Mouse (Mus musculus) CH12.LX (cell line): ENCODE data around the gene Fads2. TPM values are rescaled to one million over a fixed set of nuclear protein-coding genes. Genes with fewer than 3 reads are reported as not detected.

Experiments
- DNase-seq: peaks from one replicate; pipeline ENCODE4 v3.0.0-alpha.2; 2013; ENCODE audit errors: extremely low read depth
- H3K27ac ChIP-seq: 2 replicates; pipeline ENCODE4 v1.5.1; 2012; ENCODE audit warnings: low read depth, mild to moderate bottlenecking, control low read depth, moderate library complexity; ENCODE audit not compliant: insufficient read depth
- H3K27me3 ChIP-seq: replicated peaks from 2 replicates; pipeline ENCODE3; 2012; ENCODE audit warnings: inconsistent platforms
- H3K36me3 ChIP-seq, 2 experiments: replicated peaks in 1 of 2; 2 replicates each; pipeline versions ENCODE3 to v1.6.1; 2012; ENCODE audit warnings: inconsistent platforms in 1 of 2, low read length in 1 of 2, mild to moderate bottlenecking in 1 of 2, mixed read lengths in 1 of 2, moderate library complexity in 1 of 2; ENCODE audit not compliant: control insufficient read depth in 1 of 2, insufficient read depth in 1 of 2
- H3K4me1 ChIP-seq, 2 experiments: 2 replicates each; pipeline ENCODE4 v1.6.1; 2012; ENCODE audit warnings: inconsistent platforms in 1 of 2, moderate library complexity in 1 of 2; ENCODE audit not compliant: insufficient read depth in 2 of 2, control insufficient read depth in 1 of 2
- H3K4me2 ChIP-seq: 2 replicates; pipeline ENCODE4 v1.6.1; 2012; ENCODE audit warnings: low read depth, mild to moderate bottlenecking, control low read depth; ENCODE audit not compliant: poor library complexity, insufficient read depth, severe bottlenecking
- H3K4me3 ChIP-seq, 3 experiments: fragments of 150-350 bp in 1 of 3; sonication (generic) in 1 of 3; replicated peaks in 1 of 3; 2 replicates each; pipeline versions ENCODE3 to v1.5.1; 2011 to 2012; ENCODE audit warnings: low read depth in 2 of 3, low read length in 2 of 3, mild to moderate bottlenecking in 2 of 3, moderate library complexity in 2 of 3, control low read depth in 1 of 3, improper control_type of control experiment in 1 of 3, inconsistent platforms in 1 of 3, mixed read lengths in 1 of 3; ENCODE audit not compliant: poor library complexity in 1 of 3
- H3K79me2 ChIP-seq: replicated peaks from 2 replicates; pipeline ENCODE4 v1.6.1; 2012; ENCODE audit warnings: mild to moderate bottlenecking, moderate library complexity; ENCODE audit not compliant: control insufficient read depth, poor library complexity, insufficient read depth, severe bottlenecking; ENCODE audit errors: extremely low read depth
- H3K9ac ChIP-seq: 2 replicates; pipeline ENCODE4 v1.6.1; 2012; ENCODE audit warnings: low read depth, mild to moderate bottlenecking, control low read depth, moderate library complexity; ENCODE audit not compliant: insufficient read depth
- H3K9me3 ChIP-seq: replicated peaks from 2 replicates; pipeline ENCODE3; 2012; ENCODE audit warnings: low read length, inconsistent platforms, mixed read lengths
- BHLHE40 ChIP-seq: IDR thresholded peaks from 2 replicates; pipeline ENCODE4 v1.6.1; 2011; ENCODE audit warnings: mild to moderate bottlenecking, low read depth, low read length, improper control_type of control experiment
- CHD1 ChIP-seq: IDR thresholded peaks from 2 replicates; pipeline ENCODE4 v1.6.1; 2012; ENCODE audit warnings: low read depth, low read length, improper control_type of control experiment, inconsistent platforms
- CTCF ChIP-seq, 2 experiments: IDR thresholded peaks in 1 of 2; conservative IDR thresholded peaks in 1 of 2; 2 replicates each; pipeline ENCODE4 v1.5.1; 2011 to 2012; ENCODE audit warnings: low read depth in 2 of 2, low read length in 2 of 2, improper control_type of control experiment in 1 of 2, inconsistent platforms in 1 of 2, mild to moderate bottlenecking in 1 of 2, moderate library complexity in 1 of 2
- E2F4 ChIP-seq: IDR thresholded peaks from 2 replicates; pipeline ENCODE4 v1.6.1; 2011; ENCODE audit warnings: low read depth, low read length, improper control_type of control experiment; ENCODE audit not compliant: insufficient replicate concordance
- ETS1 ChIP-seq: conservative IDR thresholded peaks from 2 replicates; pipeline ENCODE4 v1.6.1; 2012; ENCODE audit warnings: low read depth, mild to moderate bottlenecking, inconsistent platforms, low read length, improper control_type of control experiment, moderate library complexity
- IRF4 ChIP-seq: IDR thresholded peaks from 2 replicates; pipeline ENCODE4 v1.6.1; 2014; ENCODE audit warnings: low read depth, mild to moderate bottlenecking, inconsistent platforms, low read length, improper control_type of control experiment
- JUN ChIP-seq: IDR thresholded peaks from 2 replicates; pipeline ENCODE4 v1.6.1; 2011; ENCODE audit warnings: low read depth, mild to moderate bottlenecking, low read length, improper control_type of control experiment, moderate library complexity; ENCODE audit not compliant: insufficient read depth
- JUND ChIP-seq: conservative IDR thresholded peaks from 2 replicates; pipeline ENCODE4 v1.6.1; 2011; ENCODE audit warnings: low read depth, low read length, improper control_type of control experiment
- MAZ ChIP-seq: IDR thresholded peaks from 2 replicates; pipeline ENCODE4 v1.6.1; 2012; ENCODE audit warnings: low read depth, mild to moderate bottlenecking, inconsistent platforms, low read length, improper control_type of control experiment, moderate library complexity
- MEF2A ChIP-seq: IDR thresholded peaks from 2 replicates; pipeline ENCODE4 v1.6.1; 2014; ENCODE audit warnings: low read depth, mild to moderate bottlenecking, inconsistent platforms, low read length, improper control_type of control experiment, borderline replicate concordance
- MYC ChIP-seq: IDR thresholded peaks from 2 replicates; pipeline ENCODE4 v1.6.1; 2011; ENCODE audit warnings: low read depth, mild to moderate bottlenecking, improper control_type of control experiment, low read length
- NELFE ChIP-seq: IDR thresholded peaks from 2 replicates; pipeline ENCODE4 v1.6.1; 2011; ENCODE audit warnings: low read depth, low read length, improper control_type of control experiment
- NRF1 ChIP-seq: IDR thresholded peaks from 2 replicates; pipeline ENCODE4 v1.6.1; 2014; ENCODE audit warnings: low read depth, mild to moderate bottlenecking, inconsistent platforms, low read length, improper control_type of control experiment, moderate library complexity
- POLR2A ChIP-seq: IDR thresholded peaks from 2 replicates; pipeline ENCODE4 v1.6.1; 2011; ENCODE audit warnings: low read depth, mild to moderate bottlenecking, improper control_type of control experiment, low read length
- POLR2AphosphoS2 ChIP-seq: IDR thresholded peaks from 2 replicates; pipeline ENCODE4 v1.6.1; 2011; ENCODE audit warnings: low read depth, low read length, improper control_type of control experiment
- RAD21 ChIP-seq: IDR thresholded peaks from 2 replicates; pipeline ENCODE4 v1.6.1; 2011; ENCODE audit warnings: low read depth, mild to moderate bottlenecking, low read length, improper control_type of control experiment, moderate library complexity
- SIN3A ChIP-seq: IDR thresholded peaks from 2 replicates; pipeline ENCODE4 v1.6.1; 2012; ENCODE audit warnings: low read length, improper control_type of control experiment, inconsistent platforms
- SMC3 ChIP-seq: IDR thresholded peaks from 2 replicates; pipeline ENCODE4 v1.6.1; 2011; ENCODE audit warnings: low read depth, low read length, improper control_type of control experiment
- TBP ChIP-seq: conservative IDR thresholded peaks from 2 replicates; pipeline ENCODE4 v1.6.1; 2011; ENCODE audit warnings: low read depth, low read length, improper control_type of control experiment
- TCF12 ChIP-seq: IDR thresholded peaks from 2 replicates; pipeline ENCODE4 v1.6.1; 2014; ENCODE audit warnings: low read depth, mild to moderate bottlenecking, inconsistent platforms, low read length, improper control_type of control experiment
- USF1 ChIP-seq: IDR thresholded peaks from 2 replicates; pipeline ENCODE4 v1.6.1; 2014; ENCODE audit warnings: low read depth, mild to moderate bottlenecking, inconsistent platforms, low read length, improper control_type of control experiment
- USF2 ChIP-seq: conservative IDR thresholded peaks from 2 replicates; pipeline ENCODE4 v1.6.1; 2011; ENCODE audit warnings: low read depth, low read length, improper control_type of control experiment
- ZNF384 ChIP-seq: IDR thresholded peaks from 2 replicates; pipeline ENCODE4 v1.6.1; 2012; ENCODE audit warnings: low read depth, low read length, improper control_type of control experiment, inconsistent platforms
- dilution Hi-C: fragments of 300-500 bp; cut with MboI; formaldehyde crosslinking; loops from 2 replicates; pipeline ENCODE4 v1.14.3; 2020; ENCODE audit warnings: low sequenced_read_pairs; ENCODE audit not compliant: extremely low pct_unique_long_range_greater_than_20kb, extremely low pct_ligation_motif_present
- in situ Hi-C: fragments of 300-500 bp; cut with MboI; formaldehyde crosslinking; loops from 3 replicates; pipeline ENCODE4 v1.14.3; 2019; ENCODE audit warnings: low sequenced_read_pairs, low pct_ligation_motif_present, low pct_unique_long_range_greater_than_20kb, mixed read lengths
- polyA plus RNA-seq: library from polyadenylated mRNA; unstranded; fragments of >175 nt; gene quantifications from 2 replicates; pipeline ENCODE4 v1.2.1, GENCODE M21; 2012; ENCODE audit warnings: low read depth; ENCODE audit not compliant: insufficient read length
- total RNA-seq, 2 experiments: library from RNA; depleted of rRNA; stranded (reverse); fragments of 300-350 nt in 1 of 2; fragments of >200 nt in 1 of 2; gene quantifications; 2 replicates each; pipeline ENCODE4 v1.2.3; 2012 to 2014

Fads2 gene
- total and polyA plus RNA-seq, 3 experiments: 1.7 to 8.1 (median 1.8) TPM

DNA sequence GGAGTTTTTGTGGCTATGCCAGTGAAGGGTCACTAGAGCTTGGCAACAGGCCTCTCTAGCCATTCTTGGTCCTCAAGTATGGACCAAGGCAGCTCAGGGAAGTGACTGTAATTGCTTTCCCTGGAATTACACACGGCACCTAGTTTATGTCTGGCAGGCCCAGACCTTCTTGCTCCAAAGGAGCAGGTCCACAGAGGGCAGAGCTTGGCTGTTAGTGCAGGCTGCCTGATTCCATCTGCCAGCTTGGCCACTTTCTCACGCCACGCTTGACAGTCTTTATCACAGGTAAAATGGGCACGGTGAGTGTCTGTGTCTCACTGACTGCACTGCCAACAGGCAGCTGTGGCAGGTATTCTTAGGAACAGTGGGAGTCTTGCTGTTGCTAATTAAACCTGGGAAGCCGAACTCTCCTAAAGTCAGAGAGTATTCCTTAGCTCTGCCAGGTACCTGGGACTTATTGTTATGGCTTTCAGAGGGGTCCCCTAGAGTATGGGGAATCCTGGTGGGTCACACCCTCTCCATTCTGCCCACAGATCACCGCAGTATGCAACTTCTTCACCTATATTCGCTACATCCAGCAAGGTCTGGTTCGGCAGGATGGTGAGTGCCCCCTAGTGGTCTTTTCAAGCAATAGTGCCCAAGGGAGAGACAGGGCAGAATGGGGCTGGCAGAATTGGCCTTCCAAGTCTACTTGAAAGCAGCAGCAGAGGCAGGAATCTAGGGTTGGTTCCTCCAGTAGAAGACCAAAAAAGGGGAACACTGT is 68.2 kb downstream of the Fads2 start:
- dilution Hi-C loops: no loop called here

DNA sequence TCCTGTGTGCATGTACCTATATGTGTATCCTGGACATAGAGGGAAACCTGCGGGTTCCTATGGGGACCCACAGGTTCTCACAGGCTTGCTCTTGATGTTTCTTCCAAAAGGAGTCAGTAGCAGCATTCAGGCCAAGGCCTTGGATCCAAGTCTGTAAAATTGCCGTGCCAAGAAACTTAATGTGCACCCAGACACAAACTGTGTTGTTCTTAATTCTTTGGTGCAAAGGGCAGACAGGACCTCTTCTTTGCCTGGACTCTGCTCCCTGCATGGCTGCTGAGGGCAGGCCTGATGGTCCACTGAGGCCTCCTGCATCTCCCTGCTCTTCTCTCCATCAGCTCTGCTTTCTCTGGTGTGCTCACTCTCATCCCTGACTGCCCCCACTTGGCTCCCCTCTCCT is 71.8 kb downstream of the Fads2 start:
- 0 out of 4 replicates have a peak, but pooled peaks cover 0 to 4% of the 10 kb centered on the region in 2 experiments for H3K4me1 ChIP-seq
- H3K9me3 ChIP-seq: no peaks in the 10 kb centered on the region
- DNase-seq: no peak

More for the DNA sequence above, 68.2 kb downstream of the Fads2 start:
- peak; percentile 69 for DNase-seq
- TF ChIP-seq ETS1 (no peak), JUND (no peak), RAD21 (peak; percentile 66), CTCF (conservative IDR thresholded peaks at IDR 0.05 in 1 of 2, IDR thresholded peaks at IDR 0.05 in 1 of 2; ENCODE audit: low read depth in 2 of 2, low read length in 2 of 2) (peak; percentile 86 to 87), SMC3 (peak; percentile 88), MAZ (no peak)
- Histone ChIP-seq H3K9ac (no peak overlapping the region), H3K4me2 (no peak overlapping the region), H3K4me3 (no peak overlapping the region), H3K9me3 (no peaks in the 10 kb centered on the region), H3K36me3 (no peaks in the 10 kb centered on the region), H3K79me2 (no peaks in the 10 kb centered on the region), H3K27me3 (peaks cover 57% of the 10 kb centered on the region), H3K4me1 (no peaks in the 10 kb centered on the region), H3K27ac (no peak overlapping the region)
- in situ Hi-C loops: loop anchor here (5.0 to 10.0 kb wide), 2 partner anchors 41 to 171 kb away; partner anchors contain the start of genes Fen1 and Tmem258

More for the DNA sequence above, 71.8 kb downstream of the Fads2 start:
- no peak overlapping the region for H3K27ac ChIP-seq
- H3K4me2 ChIP-seq: no peak overlapping the region
- in situ Hi-C loops: loop anchor here (5.0 to 10.0 kb wide), 2 partner anchors 37 to 175 kb away; partner anchors contain the start of genes Fen1 and Tmem258
- dilution Hi-C loops: no loop called here
- no peak overlapping the region for H3K4me3 ChIP-seq
- no peaks in the 10 kb centered on the region for H3K79me2 ChIP-seq
- H3K9ac ChIP-seq: no peak overlapping the region
- no peaks in the 10 kb centered on the region for H3K36me3 ChIP-seq
- no peak for TF ChIP-seq JUND
- TF ChIP-seq BHLHE40: no peak
- no peak for TF ChIP-seq E2F4
- no peak for TF ChIP-seq NRF1
- TF ChIP-seq TCF12: no peak
- no peak for TF ChIP-seq POLR2AphosphoS2
- no peak for TF ChIP-seq NELFE
- TF ChIP-seq SMC3: no peak
- no peak for TF ChIP-seq CHD1
- no peak for TF ChIP-seq USF2
- TF ChIP-seq SIN3A: no peak
- TF ChIP-seq MAZ: no peak
- TF ChIP-seq ZNF384: no peak
- TF ChIP-seq JUN: no peak
- TF ChIP-seq MYC: no peak
- TF ChIP-seq POLR2A: no peak
- no peak for TF ChIP-seq IRF4
- TF ChIP-seq USF1: no peak
- no peak for TF ChIP-seq MEF2A
- TF ChIP-seq TBP: no peak
- TF ChIP-seq, all 38 proteins: peak for 0
- H3K27me3 ChIP-seq: peaks cover 54% of the 10 kb centered on the region
